In genomic region chr1:134495216-134495539, GRCm38 (mm10) we compare ENCODE assay signal across 8 mouse cellular contexts. TPM values are rescaled to one million over a fixed set of nuclear protein-coding genes. Genes with fewer than 3 reads are reported as not detected.
DNase-seq lines count a peak whose midpoint lies in the region; ATAC-seq and TF ChIP-seq lines count a peak whose summit lies in the region.

No protein-coding gene starts in this region.

- peak overlapping the region; percentile 82 for H3K4me3 ChIP-seq in heart, embryonic 10.5 days
- peak overlapping the region; percentile 76 for H3K4me3 ChIP-seq in C2C12 (ENCODE audit: insufficient read depth, poor library complexity, severe bottlenecking)
- peak overlapping the region; percentile 65 for H3K4me3 ChIP-seq in forebrain, embryonic 13.5 days
- peak overlapping the region; percentile 84 for H3K4me3 ChIP-seq in liver, embryonic 15.5 days (replicated peaks)

- H3K27ac ChIP-seq in heart, embryonic 10.5 days, result peak overlapping the region; percentile 94
- peak overlapping the region; percentile 86; the same call in 1 of the 2 replicates for H3K27ac ChIP-seq in forebrain, embryonic 13.5 days
- peak overlapping the region; percentile 96 for H3K27ac ChIP-seq in liver, embryonic 15.5 days (replicated peaks)

- 24% methylated on average over 5 of the region's 5 CpGs for WGBS in heart, embryonic 10.5 days
- WGBS in forebrain, embryonic 13.5 days, result 22% methylated on average over 5 of the region's 5 CpGs
- WGBS in liver, embryonic 15.5 days (ENCODE audit: insufficient replicate concordance), result 22% methylated on average over 5 of the region's 5 CpGs

- peak overlapping the region; percentile 72 for H3K4me2 ChIP-seq in forebrain, embryonic 13.5 days
- H3K4me2 ChIP-seq in liver, embryonic 15.5 days, result peak overlapping the region; percentile 84

- ATAC-seq in forebrain, embryonic 13.5 days, result no peak
- ATAC-seq in liver, embryonic 15.5 days (ENCODE audit: insufficient read depth), result no peak

- no peaks in the 10 kb centered on the region for H3K9me3 ChIP-seq in heart, embryonic 10.5 days
- H3K9me3 ChIP-seq in forebrain, embryonic 13.5 days (replicated peaks), result no peaks in the 10 kb centered on the region
- no peaks in the 10 kb centered on the region for H3K9me3 ChIP-seq in liver, embryonic 15.5 days (replicated peaks)

- H3K79me2 ChIP-seq in C2C12 (ENCODE audit: control insufficient read depth, insufficient read depth), result peaks cover 54% of the 10 kb centered on the region

- TF ChIP-seq CTCF in C2C12 (IDR thresholded peaks at IDR 0.05; ENCODE audit: control insufficient read depth, insufficient read depth, insufficient read length), result no peak

- H3K9ac ChIP-seq in forebrain, embryonic 13.5 days, result peak overlapping the region; percentile 76
- H3K9ac ChIP-seq in liver, embryonic 15.5 days, result peak overlapping the region; percentile 78

- peaks cover 9% of the 10 kb centered on the region; the same call in 1 of the 2 replicates for H3K4me1 ChIP-seq in heart, embryonic 10.5 days
- peaks cover 19% of the 10 kb centered on the region for H3K4me1 ChIP-seq in forebrain, embryonic 13.5 days
- H3K4me1 ChIP-seq in liver, embryonic 15.5 days (replicated peaks), result peaks cover 53% of the 10 kb centered on the region

- no peak for DNase-seq in heart, embryonic 10.5 days (ENCODE audit: low spot score)
- DNase-seq in heart, adult 18-20 months, result no peak
- no peak for DNase-seq in urinary bladder, postnatal 4 days (ENCODE audit: low spot score in 2 of 2)
- no peak for DNase-seq in layer of hippocampus, adult 9-10 months (ENCODE audit: low spot score)
- DNase-seq in gastrocnemius, adult 18-20 months (ENCODE audit: low spot score), result no peak

- no peaks in the 10 kb centered on the region for H3K27me3 ChIP-seq in heart, embryonic 10.5 days (ENCODE audit: insufficient read depth, poor library complexity, severe bottlenecking)
- H3K27me3 ChIP-seq in C2C12 (ENCODE audit: control insufficient read depth, insufficient read depth, insufficient read length), result no peaks in the 10 kb centered on the region
- H3K27me3 ChIP-seq in forebrain, embryonic 13.5 days, result no peaks in the 10 kb centered on the region
- H3K27me3 ChIP-seq in liver, embryonic 15.5 days, result no peaks in the 10 kb centered on the region

- H3K36me3 ChIP-seq in heart, embryonic 10.5 days, result peaks cover 12% of the 10 kb centered on the region; the same call in 1 of the 2 replicates
- peaks cover 13% of the 10 kb centered on the region for H3K36me3 ChIP-seq in C2C12 (ENCODE audit: control insufficient read depth, insufficient read depth)
- H3K36me3 ChIP-seq in forebrain, embryonic 13.5 days (ENCODE audit: poor library complexity, severe bottlenecking), result peaks cover 12% of the 10 kb centered on the region; the same call in 1 of the 2 replicates
- peaks cover 24% of the 10 kb centered on the region for H3K36me3 ChIP-seq in liver, embryonic 15.5 days (replicated peaks)

- H3ac ChIP-seq in C2C12 (ENCODE audit: control insufficient read depth, insufficient read length, low read depth), result peak overlapping the region; percentile 95

- peaks cover 25% of the 10 kb centered on the region for H3K79me3 ChIP-seq in C2C12 (ENCODE audit: low read depth)

TF ChIP-seq in C2C12, 6 proteins besides CTCF, POLR2A, EP300 and RAD21:
- no peak for TF ChIP-seq USF1 (IDR thresholded peaks at IDR 0.05; ENCODE audit: low read depth)
- no peak for TF ChIP-seq MAX (IDR thresholded peaks at IDR 0.05)
- TF ChIP-seq MYOD1 (IDR thresholded peaks at IDR 0.05; ENCODE audit: control insufficient read depth, insufficient read length, low read depth), result no peak
- TF ChIP-seq CEBPB (IDR thresholded peaks at IDR 0.05; ENCODE audit: low read depth), result no peak
- TF ChIP-seq FOSL1 (IDR thresholded peaks at IDR 0.05; ENCODE audit: insufficient read depth, low read length, poor library complexity, severe bottlenecking), result no peak
- TF ChIP-seq MYOG (IDR thresholded peaks at IDR 0.05; ENCODE audit: control insufficient read depth, extremely low read depth, insufficient read length), result no peak

RNA-seq across cellular contexts. Expression of gene Rabif, which starts 0.7 kb away (rescaled TPM):
- 37.9 and 40.3 TPM in 2 replicates for polyA plus RNA-seq in heart, embryonic 10.5 days (2016; fragmentation: Nextera tagmentation; extraction: Ambion mirVana)
- total RNA-seq in heart, adult 18-20 months (2021), result 1 to 10 TPM; 8.0 to 9.7 TPM
- polyA plus RNA-seq in C2C12 (2012; fragmentation: generic; extraction: Trizol), result 15.6 TPM
- polyA plus RNA-seq in forebrain, embryonic 13.5 days (2015; fragmentation: Nextera tagmentation; extraction: Ambion mirVana), result 45.4 and 46.2 TPM in 2 replicates
- 15.8 and 16.5 TPM in 2 replicates for polyA plus RNA-seq in liver, embryonic 15.5 days (2015; fragmentation: Nextera tagmentation; extraction: Ambion mirVana)
- total RNA-seq in gastrocnemius, adult 18-20 months (2021), result 1 to 10 TPM; 5.5 to 6.3 TPM

RNA-seq across cellular contexts. Expression of gene Klhl12, which starts 39.8 kb away (rescaled TPM):
- polyA plus RNA-seq in heart, embryonic 10.5 days (2016; fragmentation: Nextera tagmentation; extraction: Ambion mirVana), result 23.8 and 25.1 TPM in 2 replicates
- total RNA-seq in heart, adult 18-20 months (2021), result 10 to 100 TPM; 22.5 to 22.8 TPM
- polyA plus RNA-seq in C2C12 (2012; fragmentation: generic; extraction: Trizol), result 6.5 TPM
- 34.5 and 37.0 TPM in 2 replicates for polyA plus RNA-seq in forebrain, embryonic 13.5 days (2015; fragmentation: Nextera tagmentation; extraction: Ambion mirVana)
- 35.3 and 39.2 TPM in 2 replicates for polyA plus RNA-seq in liver, embryonic 15.5 days (2015; fragmentation: Nextera tagmentation; extraction: Ambion mirVana)
- 10 to 100 TPM; 18.0 to 20.3 TPM for total RNA-seq in gastrocnemius, adult 18-20 months (2021)

RNA-seq across cellular contexts. Expression of gene Mgat4e, which starts 54.3 kb away (rescaled TPM):
- not detected in 2 replicates for polyA plus RNA-seq in heart, embryonic 10.5 days (2016; fragmentation: Nextera tagmentation; extraction: Ambion mirVana)
- total RNA-seq in heart, adult 18-20 months (2021), result not detected
- not detected for polyA plus RNA-seq in C2C12 (2012; fragmentation: generic; extraction: Trizol)
- not detected in 2 replicates for polyA plus RNA-seq in forebrain, embryonic 13.5 days (2015; fragmentation: Nextera tagmentation; extraction: Ambion mirVana)
- polyA plus RNA-seq in liver, embryonic 15.5 days (2015; fragmentation: Nextera tagmentation; extraction: Ambion mirVana), result not detected in 2 replicates
- not detected for total RNA-seq in gastrocnemius, adult 18-20 months (2021)
